Mouse (Mus musculus) heart, adult 11 months (tissue): ENCODE measurements around the gene Rcbtb2.

Source experiments
- DNase-seq: peaks from one replicate; pipeline ENCODE4 v3.0.0; 2022

The Rcbtb2 gene

DNA sequence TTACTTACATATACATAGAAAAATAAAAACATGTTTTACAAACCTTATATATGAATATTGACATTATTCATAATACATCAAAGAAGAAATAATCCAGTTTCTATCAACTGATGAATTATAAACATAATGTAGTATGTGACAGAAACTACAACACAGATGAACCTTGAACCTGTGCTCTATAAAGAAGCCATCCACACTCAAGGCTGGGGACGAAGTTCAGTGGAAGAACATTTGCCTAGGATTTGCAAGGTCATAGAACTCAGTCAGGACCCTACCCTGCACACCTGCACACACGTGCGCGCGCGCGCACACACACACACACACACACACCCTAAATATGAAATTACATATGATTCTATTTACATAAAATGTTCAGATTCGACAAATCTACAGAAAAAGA is 87.4 kb downstream of the Rcbtb2 start:
- DNase-seq = no peak

DNA sequence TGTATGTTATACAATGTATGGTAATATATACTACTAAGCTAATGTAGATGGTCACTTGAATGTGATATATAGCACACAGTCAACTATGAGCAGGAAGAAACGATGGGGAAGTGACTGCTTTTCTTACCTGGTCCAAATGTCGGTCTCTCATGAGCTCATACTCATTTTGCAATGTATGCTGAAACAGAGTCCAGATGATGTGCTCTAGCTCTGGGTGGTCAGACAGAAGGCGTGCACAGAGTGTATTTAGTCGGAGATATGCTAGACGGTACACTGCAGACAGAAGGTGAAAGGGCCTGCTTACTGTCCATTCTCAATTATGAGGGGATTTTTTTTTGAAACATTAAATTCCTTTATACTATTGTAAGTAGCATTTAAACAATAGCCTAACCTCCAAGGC is 88.6 kb downstream of the Rcbtb2 start:
- no peak for DNase-seq

DNA sequence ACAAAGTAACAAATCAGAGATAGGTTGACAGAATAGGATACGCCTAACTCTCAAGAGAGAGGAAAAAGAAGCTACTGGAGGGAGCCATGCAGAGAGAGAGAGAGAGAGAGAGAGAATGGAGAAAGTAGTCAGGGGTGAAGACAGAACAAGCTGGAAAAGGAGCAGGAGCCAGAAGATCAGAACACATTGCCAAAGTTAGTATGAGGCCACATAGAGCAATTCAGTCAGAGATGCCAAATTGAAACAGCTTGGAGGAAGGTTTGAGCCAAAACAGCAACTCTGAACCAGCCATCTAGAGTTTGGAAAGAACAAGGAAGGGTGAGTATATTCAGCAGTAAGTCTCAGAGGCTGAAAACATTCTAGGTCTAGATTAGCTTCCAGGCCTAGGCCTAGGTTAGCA is 94.2 kb downstream of the Rcbtb2 start:
- DNase-seq = peak; percentile 96

DNA sequence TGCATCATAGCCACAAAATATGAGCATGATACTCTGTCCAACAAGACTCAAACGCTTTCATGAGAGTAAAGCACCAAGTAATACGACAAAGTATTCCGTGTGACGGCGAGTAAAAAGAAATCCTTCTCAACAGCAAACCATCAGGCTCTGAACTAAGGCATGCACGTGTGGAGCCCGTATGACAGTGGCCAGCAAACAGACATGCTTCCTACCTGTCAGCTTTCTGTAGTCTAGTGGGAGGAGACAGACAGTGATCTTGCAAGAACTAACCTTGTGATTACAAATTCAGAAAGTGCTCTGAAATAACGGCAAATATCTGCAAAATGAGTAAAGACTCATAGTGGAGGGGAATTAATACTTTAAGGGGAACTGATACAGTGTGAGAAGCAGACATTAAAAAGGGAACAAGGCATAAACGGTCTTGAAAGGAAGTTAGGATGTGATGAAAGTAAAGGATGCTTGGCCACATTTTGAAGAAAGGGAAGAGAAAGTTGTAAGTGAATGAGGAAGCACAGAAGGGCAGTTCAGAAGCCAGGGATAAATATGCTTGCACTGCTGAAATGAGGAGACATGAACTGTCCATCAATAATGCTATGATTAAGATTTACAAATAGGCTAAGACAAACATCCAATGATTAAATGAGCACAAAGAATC is 99.6 kb downstream of the Rcbtb2 start:
- peak; percentile 77 for DNase-seq

DNA sequence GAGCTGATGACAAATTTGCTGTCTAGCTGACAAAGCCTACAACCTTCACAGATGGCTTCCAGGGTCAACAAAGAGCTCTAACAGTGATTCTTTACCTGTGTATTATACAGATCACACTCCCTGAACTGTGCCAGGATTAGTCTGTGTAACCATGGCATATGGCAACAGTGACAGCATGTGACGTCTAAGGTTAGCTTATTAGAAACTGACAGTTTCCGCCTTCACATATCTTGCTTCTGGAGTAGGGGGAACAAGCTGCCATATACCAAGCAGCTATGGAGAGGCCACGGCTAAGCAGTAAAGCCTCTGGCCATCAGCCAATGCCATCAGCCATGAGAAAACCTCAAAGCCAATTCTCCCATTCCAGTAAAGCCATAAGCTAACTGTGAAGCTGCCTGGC is 103.5 kb downstream of the Rcbtb2 start:
- DNase-seq = peak; percentile 75

DNA sequence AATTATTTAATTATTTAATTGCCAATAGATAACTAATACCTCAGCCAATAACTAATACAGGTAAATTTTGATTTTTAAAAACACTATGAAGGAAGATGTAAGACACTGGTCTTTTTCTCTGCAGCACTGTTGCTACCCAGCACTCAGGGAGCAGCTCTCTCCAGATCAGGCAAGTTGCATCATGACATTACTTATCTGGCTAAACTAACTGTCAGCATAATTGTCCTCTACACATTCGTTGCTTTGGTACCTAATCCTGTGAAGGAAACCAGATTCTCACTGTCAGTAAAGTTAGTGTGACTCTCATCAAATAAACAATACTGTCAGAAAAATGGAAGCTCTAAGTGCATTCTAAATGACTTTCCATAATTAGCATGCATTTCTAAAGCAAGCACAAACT is 104.0 kb downstream of the Rcbtb2 start:
- peak; percentile 45 for DNase-seq

DNA sequence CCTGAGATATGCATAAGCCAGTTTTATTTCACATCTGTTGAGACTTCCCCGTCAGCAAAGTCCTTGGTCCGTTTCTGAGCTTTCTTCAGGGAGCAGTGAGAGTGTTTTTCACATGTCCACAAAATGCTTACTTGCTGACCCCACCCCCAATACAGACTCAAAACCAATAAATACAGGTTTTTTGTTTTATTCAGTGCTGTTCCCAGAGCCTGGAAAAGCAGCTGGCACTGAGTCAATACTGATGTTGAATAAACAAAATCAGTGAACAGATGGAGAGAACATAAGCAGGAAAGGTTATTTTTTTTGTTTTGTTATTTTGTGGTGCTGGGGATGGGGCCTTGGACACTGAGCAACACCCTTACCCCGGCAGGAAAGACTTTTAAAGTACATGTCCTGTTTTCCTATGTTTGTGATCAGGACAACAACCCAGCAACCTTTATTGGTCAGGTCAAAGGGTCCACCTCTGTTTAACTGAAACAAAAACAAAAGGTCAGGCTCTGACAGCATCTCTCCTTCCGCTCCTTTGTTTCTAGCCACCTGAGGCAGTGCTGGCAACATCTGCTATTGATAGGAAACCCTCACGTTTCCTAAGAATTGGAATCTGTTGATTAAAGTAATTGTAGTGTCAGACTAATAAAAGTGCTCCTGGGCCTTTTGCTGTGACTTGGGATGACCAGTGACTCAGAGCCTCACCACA is 108.6 kb downstream of the Rcbtb2 start:
- DNase-seq = peak; percentile 94

DNA sequence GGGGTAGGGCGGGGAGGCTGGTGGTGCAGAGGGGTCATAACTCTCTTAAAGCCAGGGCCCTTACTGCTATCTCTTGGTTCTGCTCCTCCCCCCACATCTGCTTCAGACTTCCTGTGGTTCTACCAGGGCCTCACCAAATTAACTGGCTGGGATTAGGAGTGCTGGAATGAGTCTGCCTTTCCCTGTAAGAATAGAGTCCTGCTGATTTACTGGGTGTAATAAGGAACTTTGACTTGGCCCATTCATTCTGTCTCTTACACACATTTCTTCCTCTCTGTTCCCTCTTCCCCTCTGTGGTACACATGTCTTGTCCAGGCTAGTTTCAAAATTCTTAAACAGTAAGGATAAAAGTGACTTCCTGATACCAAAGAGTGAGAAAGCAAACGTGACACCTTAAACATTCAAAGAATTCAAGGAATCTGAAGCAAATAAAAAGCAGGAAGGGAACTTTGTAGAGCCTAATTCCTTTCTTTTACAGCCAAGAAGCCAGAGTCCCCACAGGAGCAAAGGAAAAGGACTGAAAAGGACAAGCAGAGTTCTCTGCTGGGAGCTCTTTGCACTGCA is 111.7 kb downstream of the Rcbtb2 start:
- DNase-seq = peak; percentile 93

DNA sequence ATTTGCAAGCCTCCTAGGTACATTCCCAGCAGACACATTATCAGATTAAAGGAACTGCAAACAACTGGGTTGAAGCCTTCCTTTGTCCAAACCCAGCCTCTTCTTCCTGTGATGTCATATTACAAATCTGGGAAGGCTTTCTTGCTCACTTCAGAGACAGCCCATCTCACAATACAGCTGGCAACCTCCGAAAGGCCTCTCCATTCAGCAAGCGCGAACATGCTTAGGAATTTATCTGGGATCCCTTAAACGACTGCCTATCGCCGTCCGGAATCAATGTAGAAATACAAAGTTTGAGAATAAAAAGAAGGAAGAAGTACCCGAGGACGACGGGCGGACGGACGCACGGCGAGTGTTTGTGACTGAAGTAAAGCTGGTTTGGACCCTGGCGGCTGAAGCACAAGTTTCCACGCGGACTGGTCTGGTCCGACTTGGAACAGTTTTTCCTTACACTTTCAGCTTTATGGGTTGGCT is 115.0 kb downstream of the Rcbtb2 start, which contains the start of gene Lpar6:
Lpar6 (plus strand) TSS at position 48 of the 474 bp plus-strand sequence.
- peak; percentile 98 for DNase-seq

DNA sequence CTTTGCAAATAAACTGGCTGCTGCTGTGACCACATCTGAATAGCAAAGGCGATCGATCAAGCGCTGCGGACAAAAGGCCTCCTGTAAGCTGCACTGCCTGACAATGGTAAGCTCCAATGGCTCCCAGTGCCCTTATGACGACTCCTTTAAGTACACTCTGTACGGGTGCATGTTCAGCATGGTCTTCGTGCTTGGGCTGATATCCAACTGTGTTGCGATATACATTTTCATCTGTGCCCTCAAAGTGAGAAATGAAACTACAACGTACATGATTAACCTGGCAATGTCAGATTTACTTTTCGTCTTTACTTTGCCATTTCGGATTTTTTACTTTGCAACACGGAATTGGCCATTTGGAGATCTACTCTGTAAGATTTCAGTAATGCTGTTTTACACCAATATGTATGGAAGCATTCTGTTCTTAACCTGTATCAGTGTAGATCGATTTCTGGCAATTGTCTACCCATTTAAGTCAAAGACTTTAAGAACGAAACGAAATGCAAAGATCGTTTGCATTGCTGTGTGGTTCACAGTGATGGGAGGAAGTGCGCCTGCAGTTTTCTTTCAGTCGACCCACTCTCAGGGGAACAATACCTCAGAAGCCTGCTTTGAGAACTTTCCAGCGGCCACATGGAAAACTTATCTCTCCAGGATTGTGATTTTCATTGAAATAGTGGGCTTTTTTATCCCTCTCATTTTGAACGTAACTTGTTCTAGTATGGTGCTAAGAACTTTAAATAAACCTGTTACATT is 115.8 kb downstream of the Rcbtb2 start:
- DNase-seq = peak; percentile 95

DNA sequence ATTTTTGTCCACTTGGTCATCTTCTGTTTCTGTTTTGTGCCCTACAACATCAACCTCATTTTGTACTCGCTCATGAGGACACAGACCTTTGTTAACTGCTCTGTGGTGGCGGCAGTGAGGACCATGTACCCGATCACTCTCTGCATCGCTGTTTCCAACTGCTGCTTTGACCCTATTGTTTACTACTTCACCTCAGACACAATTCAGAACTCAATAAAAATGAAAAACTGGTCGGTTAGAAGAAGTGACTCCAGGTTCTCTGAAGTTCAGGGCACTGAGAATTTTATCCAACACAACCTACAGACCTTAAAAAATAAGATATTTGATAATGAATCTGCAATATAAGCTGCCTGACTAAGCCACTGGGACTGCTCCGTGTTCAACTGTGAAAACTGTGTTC is 116.5 kb downstream of the Rcbtb2 start:
- peak; percentile 89 for DNase-seq

DNA sequence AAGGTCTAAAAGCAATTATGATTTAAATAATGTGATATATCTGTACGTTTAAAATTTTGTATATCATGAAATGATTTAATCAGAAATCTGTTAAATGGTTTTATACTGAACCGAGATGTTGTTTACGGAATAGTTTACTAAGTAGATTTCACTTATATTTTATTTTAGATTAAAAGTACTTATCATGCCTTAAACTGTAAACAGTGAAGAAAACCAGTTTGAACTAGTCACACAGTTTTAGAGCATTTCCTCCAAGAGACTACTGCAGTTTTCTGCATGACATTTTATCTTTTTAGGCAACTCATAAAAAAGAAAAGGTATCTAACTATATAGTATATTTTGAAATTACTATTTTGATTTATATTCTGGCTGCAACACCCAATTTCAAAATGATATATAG is 117.0 kb downstream of the Rcbtb2 start:
- DNase-seq = no peak

DNA sequence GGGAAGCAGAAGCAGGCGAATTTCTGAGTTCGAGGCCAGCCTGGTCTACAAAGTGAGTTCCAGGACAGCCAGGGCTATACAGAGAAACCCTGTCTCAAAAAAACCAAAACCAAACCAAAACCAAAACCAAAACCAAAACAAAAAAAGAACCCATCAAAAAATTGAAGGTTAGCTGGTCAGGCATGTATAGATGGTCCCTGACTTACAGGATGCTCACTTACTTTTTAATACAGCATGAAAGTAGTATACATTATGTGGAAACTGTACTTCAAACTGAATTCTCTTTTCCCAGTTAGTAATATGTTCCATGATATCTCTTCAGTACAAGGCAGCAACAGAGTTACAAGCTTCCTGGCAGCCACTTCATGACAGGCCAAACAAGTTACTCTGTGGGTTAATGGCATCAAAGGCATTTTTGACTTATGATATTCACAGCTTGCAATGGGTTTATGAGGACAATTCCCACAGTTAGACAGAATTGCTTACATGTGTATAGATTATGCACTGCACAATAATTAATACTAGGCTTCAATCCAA is 121.3 kb downstream of the Rcbtb2 start:
- DNase-seq = no peak

DNA sequence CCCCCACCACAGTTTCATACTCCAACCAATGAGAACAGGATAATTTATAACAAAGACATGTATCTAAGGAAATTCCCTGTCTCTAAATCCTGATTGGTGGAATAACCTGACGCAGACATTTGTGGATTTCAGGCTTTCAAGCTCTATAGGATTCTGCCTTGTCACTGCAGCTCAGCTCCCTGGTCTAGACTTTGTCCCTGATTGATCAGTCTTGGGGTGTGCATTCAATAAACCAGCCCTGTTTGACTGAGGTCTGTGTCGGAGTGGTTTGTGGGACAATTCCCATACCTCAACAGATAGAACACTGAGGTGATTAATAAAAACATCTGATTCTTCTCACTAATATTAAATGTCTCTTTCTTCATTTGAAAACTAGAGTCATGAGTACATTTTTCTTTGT is 127.2 kb downstream of the Rcbtb2 start:
- DNase-seq = no peak

DNA sequence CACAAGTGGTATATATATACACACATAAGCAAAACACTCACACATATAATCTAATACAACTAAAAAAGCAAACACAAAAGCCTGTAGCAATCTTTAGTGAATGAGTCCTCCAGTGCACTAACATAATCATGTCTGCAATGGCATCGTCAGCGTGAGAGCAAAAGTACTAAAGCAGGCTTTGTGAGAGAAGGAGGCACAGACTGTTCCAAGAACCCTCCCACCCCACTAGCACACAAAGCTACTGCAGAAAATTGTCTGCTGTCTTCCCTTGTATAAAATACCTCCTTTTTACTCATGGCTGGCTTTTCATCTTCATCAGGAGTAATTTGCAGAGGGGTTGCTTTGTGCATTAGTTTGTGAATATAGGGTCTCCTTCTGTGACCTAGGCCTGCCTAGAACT is 129.4 kb downstream of the Rcbtb2 start:
- peak; percentile 43 for DNase-seq

DNA sequence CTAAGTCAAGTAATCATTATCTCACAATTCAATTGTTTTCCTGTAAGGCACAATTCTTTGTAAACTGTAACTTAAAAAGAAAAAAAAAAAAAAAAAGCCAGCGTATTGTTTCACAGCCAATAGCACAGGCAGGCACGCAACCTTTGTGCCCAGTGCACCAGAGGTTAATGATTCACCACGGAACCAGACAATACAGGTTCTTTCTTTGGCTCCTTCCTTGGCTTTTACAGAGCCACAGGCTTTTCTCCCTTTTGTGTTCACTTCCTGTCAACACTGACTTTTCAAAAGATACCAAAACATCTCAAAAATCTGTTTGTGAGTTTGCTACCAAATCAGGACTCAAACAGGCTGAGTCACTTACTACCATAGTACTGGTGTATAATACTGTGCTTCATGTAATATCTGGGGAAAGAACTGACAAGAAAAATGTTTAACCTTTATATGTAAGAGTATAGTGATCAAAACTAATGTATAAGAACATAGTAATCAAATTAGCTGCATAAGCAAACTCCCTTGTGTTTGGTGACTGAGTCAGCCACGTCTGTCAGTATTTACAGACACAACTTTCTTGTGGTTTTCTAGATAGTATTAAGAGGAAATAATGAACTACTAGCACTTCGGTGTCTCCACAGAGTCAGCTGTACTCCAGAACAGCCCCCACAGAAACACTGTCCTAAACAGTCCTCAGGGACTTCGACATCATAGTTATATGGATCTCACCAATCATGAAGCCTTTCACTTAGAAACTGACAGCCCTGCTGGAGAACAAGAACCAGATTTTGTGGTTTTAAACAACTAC is 130.8 kb downstream of the Rcbtb2 start:
- DNase-seq = peak; percentile 88

DNA sequence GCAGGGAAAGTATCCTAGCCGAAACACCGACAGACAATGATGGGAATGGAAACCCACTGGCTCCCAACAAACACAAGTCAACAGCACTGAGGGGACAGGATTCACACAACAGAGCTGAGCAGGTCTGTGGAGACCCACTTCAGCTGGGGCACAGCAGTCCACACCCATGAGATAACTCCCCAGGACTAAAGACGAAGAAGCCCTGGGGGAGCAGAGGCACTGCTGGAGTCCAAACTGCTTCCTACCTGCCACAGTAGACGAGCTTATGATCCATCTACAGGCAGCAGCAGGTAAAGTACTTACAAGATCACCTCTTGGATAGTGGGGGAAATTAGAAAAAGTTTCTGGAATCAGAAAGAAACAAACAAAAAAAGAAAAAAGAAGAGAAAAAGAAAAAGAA is 131.6 kb downstream of the Rcbtb2 start:
- peak; percentile 70 for DNase-seq

DNA sequence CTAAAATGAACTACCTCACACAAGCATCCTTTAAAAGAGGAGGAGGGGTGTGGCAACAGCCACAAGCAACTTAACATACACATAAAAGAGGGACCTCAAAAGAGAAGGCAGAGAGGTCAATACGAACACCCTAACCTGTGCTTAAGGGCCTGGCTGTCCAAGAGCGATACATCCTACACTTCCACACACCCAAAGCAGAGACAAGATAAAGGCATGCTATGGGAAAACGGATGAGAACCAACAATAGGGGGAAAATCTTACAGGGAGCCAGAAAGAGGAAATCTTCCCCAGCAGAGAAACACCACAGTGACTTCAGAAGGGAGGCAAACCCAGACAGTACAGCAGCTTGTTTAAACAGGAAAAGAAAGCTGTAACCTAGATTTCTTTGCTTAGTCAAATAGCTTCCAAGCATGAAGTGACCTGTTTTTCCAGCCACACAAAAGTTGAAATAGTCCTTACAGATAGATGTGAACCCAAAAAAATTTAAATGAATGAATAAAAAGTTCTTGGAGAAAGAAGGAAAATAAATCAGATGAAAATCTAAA is 132.7 kb downstream of the Rcbtb2 start:
- DNase-seq = peak; percentile 36

DNA sequence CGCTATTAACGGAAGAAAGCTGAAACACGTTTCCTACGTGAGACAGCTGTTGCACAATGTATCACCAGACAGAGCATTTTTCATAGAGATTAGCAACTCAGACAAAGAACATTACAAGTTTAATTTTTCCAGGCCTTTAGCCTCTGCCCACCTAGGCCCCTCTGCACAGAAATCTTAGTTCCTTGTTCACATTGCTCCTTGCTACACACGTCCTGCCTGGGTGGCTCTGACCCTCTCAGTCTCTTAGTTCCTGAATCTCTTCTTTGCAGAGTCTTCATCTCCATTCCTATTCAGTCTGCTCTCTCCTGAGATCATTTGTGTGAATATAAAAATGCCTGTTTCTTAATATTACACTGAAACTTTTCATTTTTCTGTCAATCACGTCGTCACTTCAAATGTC is 134.5 kb downstream of the Rcbtb2 start:
- DNase-seq = no peak
